Mouse (Mus musculus) neural tube, embryonic 11.5 days (tissue): ENCODE results near the gene Pnp2. TPM values are rescaled to one million over a fixed set of nuclear protein-coding genes. Genes with fewer than 3 reads are reported as not detected.
"Not testable (repeated sequence)": the region's sequence is repeated elsewhere in the genome, so short reads cannot be mapped to it uniquely, and the experiment has no call there.

ENCODE experiments used
- ATAC-seq: fragments of 200-750 bp; cut with Nextera tagmentation; 2 replicates; pipeline ENCODE4 v1.8.0; 2017; ENCODE audit warnings: moderate number of reproducible peaks, mild to moderate bottlenecking, moderate TSS enrichment, moderate library complexity; ENCODE audit not compliant: insufficient read depth, low FRiP score, low TSS enrichment
- DNase-seq: peaks from one replicate; pipeline ENCODE4 v3.0.0-alpha.2; 2015; ENCODE audit warnings: low spot score
- H3K27ac ChIP-seq: fragments of 300-500 bp; sonication (generic); 2 replicates; pipeline ENCODE4 v1.5.1; 2014; ENCODE audit warnings: low read depth, mild to moderate bottlenecking, low read length
- H3K27me3 ChIP-seq: fragments of 300-500 bp; sonication (generic); 2 replicates; pipeline ENCODE4 v1.6.1; 2014; ENCODE audit warnings: mild to moderate bottlenecking, low read length, mixed read lengths; ENCODE audit not compliant: control insufficient read depth, insufficient read depth
- H3K36me3 ChIP-seq: fragments of 300-500 bp; sonication (generic); 2 replicates; pipeline ENCODE4 v1.6.1; 2014; ENCODE audit warnings: mild to moderate bottlenecking, low read length, moderate library complexity, mixed read lengths; ENCODE audit not compliant: control insufficient read depth, insufficient read depth
- H3K4me1 ChIP-seq: fragments of 300-500 bp; sonication (generic); 2 replicates; pipeline ENCODE4 v1.6.1; 2014; ENCODE audit warnings: low read length, mixed read lengths; ENCODE audit not compliant: control insufficient read depth, insufficient read depth
- H3K4me2 ChIP-seq: fragments of 300-500 bp; sonication (generic); 2 replicates; pipeline ENCODE4 v1.6.1; 2014; ENCODE audit warnings: low read depth, mild to moderate bottlenecking, moderate library complexity
- H3K4me3 ChIP-seq: fragments of 300-500 bp; sonication (generic); 2 replicates; pipeline ENCODE4 v1.5.1; 2014; ENCODE audit warnings: low read depth, low read length
- H3K9ac ChIP-seq: fragments of 300-500 bp; sonication (generic); 2 replicates; pipeline ENCODE4 v1.6.1; 2014; ENCODE audit warnings: mild to moderate bottlenecking, low read length
- H3K9me3 ChIP-seq: fragments of 300-500 bp; sonication (generic); 2 replicates; pipeline ENCODE4 v1.6.1; 2016; ENCODE audit warnings: low read length; ENCODE audit not compliant: control insufficient read depth
- WGBS: fragments of 180-500 bp; shearing (Covaris S2); extraction: QIAGEN DNeasy Blood & Tissue Kit; methylation state at CpG from one replicate; pipeline ENCODE4 v1.1.7; 2014; 5-methylcytosine and 5-hydroxymethylcytosine counted together
- polyA plus RNA-seq: library from polyadenylated mRNA; unstranded; fragments of >200 nt; fragmentation: Nextera tagmentation; extraction: Ambion mirVana; gene quantifications from 2 replicates; pipeline ENCODE4 v1.2.1, GENCODE M21; 2014

Pnp2 gene
- polyA plus RNA-seq, 1 experiment from 2014 or later = 0.68 TPM

GRCm38 (mm10) chr14:50945081-50945480, 10.7 kb upstream of the Pnp2 start:
- H3K27me3 ChIP-seq, H3K9me3 ChIP-seq, H3K36me3 ChIP-seq, DNase-seq, H3K4me1 ChIP-seq: not testable (repeated sequence)
- WGBS = 8% methylated on average over 6 of the region's 6 CpGs
- Histone ChIP-seq H3K4me3 (peak overlapping the region; percentile 38), H3K4me2 (peak overlapping the region; percentile 52), H3K9ac (peak overlapping the region; percentile 57), H3K27ac (peak overlapping the region; percentile 53; the same call in 1 of the 2 replicates)
- ATAC-seq = 0 out of 2 replicates have a peak, but pooled peaks have one; percentile 25

- DNase-seq, ATAC-seq, H3K27me3 ChIP-seq, H3K27ac ChIP-seq, H3K36me3 ChIP-seq, H3K9me3 ChIP-seq, H3K4me1 ChIP-seq: not testable (repeated sequence)
- Histone ChIP-seq H3K4me3 (peak overlapping the region; percentile 38), H3K9ac (peak overlapping the region; percentile 57; the same call in 1 of the 2 replicates), H3K4me2 (peak overlapping the region; percentile 52)
- WGBS = 34% methylated on average over 3 of the region's 3 CpGs
These were observed 10.3 kb upstream of the Pnp2 start for GRCm38 (mm10) chr14:50945526-50945925.

GRCm38 (mm10) chr14:50955487-50955886, 305 bp upstream of the Pnp2 start:
- Histone ChIP-seq H3K27me3 (no peaks in the 10 kb centered on the region), H3K9ac (no peak overlapping the region), H3K27ac (no peak overlapping the region), H3K4me2 (no peak overlapping the region), H3K4me1 (no peaks in the 10 kb centered on the region), H3K36me3 (no peaks in the 10 kb centered on the region), H3K9me3 (no peaks in the 10 kb centered on the region), H3K4me3 (no peak overlapping the region)
- WGBS = 88% methylated on average over 10 of the region's 10 CpGs
- ATAC-seq = no peak
- DNase-seq = no peak

- not testable (repeated sequence) for DNase-seq, H3K4me1 ChIP-seq, H3K4me2 ChIP-seq, H3K4me3 ChIP-seq, H3K27ac ChIP-seq, H3K9ac ChIP-seq, H3K27me3 ChIP-seq, H3K36me3 ChIP-seq, H3K9me3 ChIP-seq, ATAC-seq
- WGBS = 82% methylated on average over 6 of the region's 6 CpGs
These were observed 932 bp downstream of the Pnp2 start for GRCm38 (mm10) chr14:50956724-50957123.

GRCm38 (mm10) chr14:50957146-50957545, 1.4 kb downstream of the Pnp2 start:
- H3K27me3 ChIP-seq, H3K4me1 ChIP-seq, DNase-seq: not testable (repeated sequence)

GRCm38 (mm10) chr14:50958289-50958995, 2.6 kb downstream of the Pnp2 start:
- not testable (repeated sequence) for H3K27me3 ChIP-seq, H3K4me2 ChIP-seq, ATAC-seq, H3K36me3 ChIP-seq, H3K4me1 ChIP-seq, H3K4me3 ChIP-seq, H3K27ac ChIP-seq, H3K9me3 ChIP-seq, H3K9ac ChIP-seq, DNase-seq
- WGBS = 92% methylated on average over 5 of the region's 5 CpGs

More at GRCm38 (mm10) chr14:50957146-50957545, 1.4 kb downstream of the Pnp2 start:
- not testable (repeated sequence) for ATAC-seq, H3K4me3 ChIP-seq, H3K9ac ChIP-seq, H3K9me3 ChIP-seq, H3K36me3 ChIP-seq, H3K27ac ChIP-seq, H3K4me2 ChIP-seq
- 72% methylated on average over 3 of the region's 3 CpGs for WGBS

- Histone ChIP-seq H3K36me3 (no peaks in the 10 kb centered on the region), H3K9ac (no peak overlapping the region), H3K4me2 (no peak overlapping the region), H3K9me3 (no peaks in the 10 kb centered on the region), H3K27me3 (no peaks in the 10 kb centered on the region), H3K4me3 (no peak overlapping the region), H3K4me1 (no peaks in the 10 kb centered on the region), H3K27ac (no peak overlapping the region)
- DNase-seq = no peak
- 79% methylated on average over 5 of the region's 5 CpGs for WGBS
- ATAC-seq = no peak
These were observed 12.6 kb downstream of the Pnp2 start for GRCm38 (mm10) chr14:50968216-50968980.

GRCm38 (mm10) chr14:50969041-50969440, 13.2 kb downstream of the Pnp2 start:
- 15% methylated on average over 1 of the region's 1 CpGs for WGBS
- Histone ChIP-seq H3K9ac (no peak overlapping the region), H3K4me2 (no peak overlapping the region), H3K4me3 (no peak overlapping the region), H3K27ac (no peak overlapping the region), H3K9me3 (no peaks in the 10 kb centered on the region), H3K4me1 (no peaks in the 10 kb centered on the region), H3K36me3 (no peaks in the 10 kb centered on the region), H3K27me3 (no peaks in the 10 kb centered on the region)
- no peak for ATAC-seq
- no peak for DNase-seq
